Mouse (Mus musculus) ES-Bruce4 (cell line): Measurements from ENCODE around the gene Edn3.

ENCODE experiments used
- CTCF ChIP-seq: IDR thresholded peaks from one replicate; pipeline ENCODE4 v1.8.1; 2011; ENCODE audit warnings: low read depth, low read length
- EP300 ChIP-seq: IDR thresholded peaks from 2 replicates; pipeline ENCODE4 v1.6.1; 2011; ENCODE audit warnings: low read depth, low read length; ENCODE audit not compliant: insufficient read depth
- POLR2A ChIP-seq: IDR thresholded peaks from one replicate; pipeline ENCODE4 v1.8.1; 2011; ENCODE audit warnings: low read length; ENCODE audit not compliant: insufficient read depth

DNA sequence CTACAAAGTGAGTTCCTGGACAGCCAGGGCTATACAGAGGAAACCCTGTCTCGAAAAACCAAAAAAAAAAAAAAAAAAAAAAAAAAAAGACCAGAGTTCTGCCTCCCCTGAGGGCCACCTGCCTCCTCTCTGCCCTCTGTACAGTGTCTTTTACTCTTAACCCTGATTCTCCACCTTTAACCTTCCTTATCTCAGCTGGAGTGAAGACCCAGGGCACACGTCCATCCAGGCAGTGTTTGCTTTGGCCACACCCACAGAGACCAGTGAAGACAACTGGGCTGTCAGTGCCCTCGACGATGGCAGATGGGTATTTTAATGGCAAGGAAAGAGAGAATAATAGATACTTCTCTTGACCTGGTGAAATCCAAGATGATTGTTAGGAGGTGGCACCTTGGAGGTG is 1.2 kb upstream of the Edn3 start:
- TF ChIP-seq CTCF (no peak), EP300 (no peak), POLR2A (no peak)
